Mouse (Mus musculus) cerebellum, adult 2 months (tissue): ENCODE results near the gene Pls1.

ENCODE experiments used
- CTCF ChIP-seq: fragments of 200-500 bp; IDR thresholded peaks from 2 replicates; pipeline ENCODE4 v1.5.1; 2011; ENCODE audit warnings: low read depth, mild to moderate bottlenecking, control low read depth, low read length, moderate library complexity, borderline replicate concordance; ENCODE audit not compliant: insufficient read depth
- POLR2A ChIP-seq: fragments of 200-500 bp; IDR thresholded peaks from 2 replicates; pipeline ENCODE4 v1.6.1; 2011; ENCODE audit warnings: low read length, control low read depth, borderline replicate concordance; ENCODE audit not compliant: insufficient read depth

GRCm38 (mm10) chr9:95852896-95853295 lies 7.8 kb upstream of the Pls1 start:
- peak; percentile 66 for TF ChIP-seq CTCF
- TF ChIP-seq POLR2A, result no peak
